Mouse (Mus musculus) retina, adult 2 months (tissue): ENCODE results near the gene Xrn1.
"Not testable (repeated sequence)": the region's sequence is repeated elsewhere in the genome, so short reads cannot be mapped to it uniquely, and the experiment has no call there.

ENCODE experiments used
- DNase-seq: peaks from one replicate; pipeline ENCODE4 v3.0.0-alpha.2; 2012; ENCODE audit warnings: low read depth, low spot score

Gene Xrn1

DNA sequence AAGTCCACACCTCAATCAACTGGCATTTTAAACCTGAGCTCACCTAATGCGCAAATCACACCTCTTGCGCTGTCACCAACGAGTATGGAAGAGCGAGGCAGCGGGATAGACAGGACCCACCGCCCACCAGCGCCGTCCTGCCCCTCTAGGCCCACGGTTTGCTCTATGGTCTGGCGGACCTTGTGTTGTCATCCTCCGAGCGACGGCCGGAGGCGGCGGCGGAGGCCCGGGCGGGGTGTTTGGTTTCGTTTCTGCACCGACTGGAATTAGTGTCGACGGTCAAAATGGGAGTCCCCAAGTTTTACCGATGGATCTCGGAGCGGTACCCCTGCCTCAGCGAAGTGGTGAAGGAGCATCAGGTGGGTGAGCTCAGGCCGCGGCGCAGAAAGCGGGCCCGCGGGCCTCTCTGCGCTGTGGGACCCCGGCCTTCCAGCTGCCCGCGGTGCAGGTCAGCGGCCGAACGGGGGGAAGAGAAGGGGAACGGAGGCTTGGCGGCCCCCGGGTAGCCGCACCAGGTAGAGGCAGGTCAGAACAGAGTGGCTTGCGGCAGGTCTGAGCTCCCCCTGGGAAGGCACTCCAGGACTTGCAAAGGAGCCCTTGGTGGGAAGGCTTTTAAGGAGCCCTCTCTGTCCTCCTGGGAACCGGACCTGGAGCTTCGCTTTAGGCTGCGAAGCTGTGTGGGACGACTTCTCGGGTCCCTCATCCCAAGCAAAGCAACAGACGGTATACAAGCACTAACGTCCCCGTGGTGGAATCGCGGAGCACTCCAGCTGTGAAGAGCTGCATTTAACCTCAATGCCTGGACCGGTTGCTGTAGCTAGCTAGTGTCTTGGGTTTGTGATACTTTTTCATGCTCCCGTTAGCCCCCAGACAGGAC lies at the start of gene Xrn1:
Gene Xrn1, plus strand, starts transcription at position 176 of the 877 bp plus-strand sequence.
- DNase-seq: peak; percentile 88

DNA sequence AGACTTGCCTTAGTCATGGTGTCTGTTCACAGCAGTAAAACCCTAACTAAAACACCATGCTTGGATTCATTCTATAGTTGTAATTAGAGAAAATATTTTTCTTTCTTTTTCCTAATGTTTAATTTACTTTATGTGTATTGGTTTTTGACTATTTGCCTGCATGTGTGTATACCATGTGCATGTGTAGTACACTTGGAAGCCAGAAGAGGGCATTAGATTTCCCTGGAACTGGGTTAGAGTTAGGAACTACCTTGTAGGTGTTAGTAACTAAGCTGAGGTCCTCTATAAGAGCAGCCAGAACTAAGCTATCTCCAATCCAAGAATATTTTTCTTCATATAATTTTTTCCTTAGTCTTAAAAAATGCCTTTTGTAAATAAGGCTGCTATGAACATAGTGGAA lies 21.7 kb upstream of the Xrn1 start:
- DNase-seq: no peak

DNA sequence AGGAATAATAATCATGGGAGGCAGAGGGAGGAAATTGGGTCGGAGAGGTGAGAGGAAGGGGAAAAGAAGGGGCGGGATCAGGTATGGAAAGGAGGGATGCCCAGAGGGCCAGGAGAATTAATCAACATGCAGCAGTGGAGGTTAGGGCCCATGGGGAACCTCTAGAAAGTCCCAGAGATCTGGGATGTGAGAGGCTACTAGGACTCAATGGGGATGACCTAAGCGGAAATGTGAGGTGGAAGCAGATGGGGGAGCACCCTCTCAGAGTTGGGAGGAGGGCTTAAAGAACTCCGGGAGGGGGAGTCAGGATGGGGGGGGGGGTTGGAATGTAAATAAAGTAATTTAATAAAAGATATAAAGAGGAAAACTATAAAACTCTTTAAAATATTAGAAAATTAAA lies 902 bp upstream of the Xrn1 start:
- no peak for DNase-seq

DNA sequence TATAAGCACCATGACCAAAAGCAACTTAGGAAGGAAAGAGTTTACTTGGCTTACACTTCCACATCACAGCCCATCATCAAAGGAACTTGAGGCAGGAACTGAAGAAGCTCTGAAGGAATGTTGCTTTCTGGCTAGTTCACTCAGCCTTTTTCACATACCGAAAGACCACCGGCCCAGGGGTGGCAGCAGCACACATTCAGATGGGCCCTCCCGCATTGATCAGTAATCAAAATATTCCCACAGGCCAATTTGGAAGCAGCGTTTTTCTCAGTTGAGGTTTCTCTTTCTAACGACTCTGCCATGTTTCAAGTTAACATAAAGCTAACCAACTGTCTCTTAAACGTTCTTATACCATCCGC lies 355 bp upstream of the Xrn1 start:
- DNase-seq: no peak

DNA sequence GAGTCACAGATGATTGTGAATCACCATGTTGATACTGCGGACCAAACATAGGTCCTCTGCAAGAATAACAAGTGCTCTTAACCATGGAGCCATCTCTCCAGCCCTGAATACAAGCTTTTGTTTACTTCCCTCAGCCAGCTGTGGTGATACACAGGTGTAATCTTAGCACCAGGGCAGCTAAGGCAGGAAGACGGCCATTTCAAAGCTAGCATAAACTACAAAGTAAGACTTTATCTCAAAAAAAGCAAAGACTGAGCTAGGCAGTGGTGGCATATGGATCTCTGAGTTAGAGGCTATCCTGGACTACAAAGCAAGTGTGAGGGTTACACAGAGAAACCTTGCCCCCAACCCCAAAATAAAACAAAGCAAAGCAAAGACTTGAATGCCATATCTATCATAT lies 3.1 kb downstream of the Xrn1 start:
- no peak for DNase-seq

- DNase-seq: no peak
Measured at GRCm38 (mm10) chr9:95958041-95958730, 3.6 kb downstream of the Xrn1 start.

GRCm38 (mm10) chr9:95958731-95959105 lies 4.2 kb downstream of the Xrn1 start:
- DNase-seq: not testable (repeated sequence)

DNA sequence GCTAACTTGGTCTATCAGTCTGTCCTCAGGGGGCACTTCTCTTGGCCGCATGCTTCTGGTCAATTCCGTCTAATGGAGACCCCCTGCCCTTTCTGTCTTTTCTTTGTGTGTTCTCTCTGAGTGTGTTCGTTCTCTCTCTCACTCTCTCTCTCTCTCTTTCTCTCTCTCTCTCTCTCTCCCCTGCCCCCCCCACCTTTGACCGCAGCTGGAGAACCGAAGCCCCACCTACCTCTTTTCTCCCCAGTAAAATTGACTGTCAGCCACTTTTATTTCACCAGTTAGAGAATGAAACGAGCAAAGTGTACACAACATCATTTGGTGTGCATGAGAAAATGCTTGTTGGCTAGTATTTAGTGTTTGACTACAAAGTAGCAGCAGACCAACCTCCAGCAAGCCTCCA lies 4.7 kb downstream of the Xrn1 start:
- DNase-seq: no peak

GRCm38 (mm10) chr9:95959732-95960428 lies 5.3 kb downstream of the Xrn1 start:
- no peak for DNase-seq

DNA sequence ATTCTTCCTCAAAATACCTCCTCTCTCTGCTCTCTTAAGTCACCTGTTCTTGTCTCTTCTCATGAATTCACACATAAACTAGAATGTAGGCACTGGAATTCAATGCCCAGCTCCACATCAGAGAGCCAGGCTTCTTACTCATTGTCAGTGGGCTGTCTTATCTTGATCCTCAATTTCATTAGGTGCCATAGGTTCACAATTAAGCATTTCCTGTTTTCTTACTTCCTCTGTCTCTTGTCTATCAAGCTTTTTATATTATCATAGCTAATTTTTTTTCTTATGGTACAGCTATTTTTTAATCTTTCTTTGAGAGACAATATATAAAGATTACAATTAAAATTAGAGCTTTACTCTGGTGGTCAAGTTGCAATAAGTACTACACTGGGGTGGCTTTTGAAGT lies 6.5 kb downstream of the Xrn1 start:
- DNase-seq: no peak

- DNase-seq: no peak
Measured at GRCm38 (mm10) chr9:95964037-95964436, 9.5 kb downstream of the Xrn1 start.

DNA sequence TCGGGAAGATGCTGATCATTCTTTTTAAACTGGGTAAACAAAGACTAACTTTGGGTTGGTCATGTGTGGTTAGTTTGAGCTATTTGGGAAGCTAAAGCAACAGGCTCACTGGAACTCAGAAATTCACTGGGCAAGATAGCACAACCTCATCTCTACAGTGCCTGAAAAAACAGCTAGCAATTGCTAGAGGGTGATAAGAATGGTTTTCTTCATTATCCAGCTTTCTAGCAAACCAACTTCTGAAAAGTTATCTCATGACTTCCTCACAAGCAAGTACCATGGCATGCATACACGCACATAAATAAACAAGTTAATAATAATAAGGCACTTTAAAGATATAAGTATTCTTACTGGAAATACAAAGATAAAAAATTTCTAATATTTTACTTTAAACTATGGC lies 23.7 kb downstream of the Xrn1 start:
- DNase-seq: no peak

DNA sequence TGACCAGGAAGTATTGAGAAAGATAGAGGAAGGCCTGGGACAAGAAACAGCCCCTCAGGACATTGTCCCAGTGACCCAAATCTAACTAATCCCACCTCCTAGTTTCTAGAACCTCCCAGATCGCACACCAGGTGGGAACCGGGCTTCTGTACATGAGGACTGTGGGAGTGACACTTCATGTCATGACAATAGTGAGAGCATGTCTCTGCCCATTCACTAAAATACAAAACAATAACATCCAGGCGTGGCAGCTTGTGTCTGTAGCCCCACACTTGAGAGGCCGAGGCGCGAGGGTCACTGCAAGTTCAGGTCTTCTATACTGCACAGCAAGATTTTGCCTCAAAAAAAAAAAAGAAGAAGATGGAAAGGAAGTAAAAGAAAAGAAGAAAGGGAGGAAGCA lies 25.3 kb downstream of the Xrn1 start:
- DNase-seq: no peak

GRCm38 (mm10) chr9:95992255-95992654 lies 37.7 kb downstream of the Xrn1 start:
- no peak for DNase-seq

GRCm38 (mm10) chr9:96004455-96004854 lies 49.9 kb downstream of the Xrn1 start:
- no peak for DNase-seq

DNA sequence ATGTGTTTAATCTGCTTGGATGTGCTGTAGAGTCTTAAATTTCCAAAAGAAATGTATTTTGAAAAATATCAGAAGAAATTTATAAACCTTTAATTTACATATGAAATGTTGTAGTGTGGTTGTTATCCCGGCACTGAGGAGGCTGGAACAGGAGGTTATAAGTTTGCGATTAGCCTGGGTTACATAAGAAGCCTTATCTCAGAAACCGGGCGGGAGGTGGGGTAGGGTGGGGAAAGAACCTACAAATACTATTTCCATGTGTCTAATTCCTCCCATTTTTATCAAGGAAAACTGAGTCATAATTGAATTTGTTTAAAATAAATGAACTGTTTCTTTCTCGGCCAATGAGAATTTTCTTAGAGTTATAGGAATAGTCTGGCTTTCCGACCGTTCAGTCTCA lies 56.1 kb downstream of the Xrn1 start:
- no peak for DNase-seq

GRCm38 (mm10) chr9:96023921-96024320 lies 69.4 kb downstream of the Xrn1 start:
- DNase-seq: no peak

GRCm38 (mm10) chr9:96027913-96028312 lies 73.4 kb downstream of the Xrn1 start:
- no peak for DNase-seq

- peak; percentile 2 for DNase-seq
Measured at GRCm38 (mm10) chr9:96028818-96029217, 74.3 kb downstream of the Xrn1 start.

- DNase-seq: no peak
Measured at GRCm38 (mm10) chr9:96029886-96030285, 75.3 kb downstream of the Xrn1 start.

DNA sequence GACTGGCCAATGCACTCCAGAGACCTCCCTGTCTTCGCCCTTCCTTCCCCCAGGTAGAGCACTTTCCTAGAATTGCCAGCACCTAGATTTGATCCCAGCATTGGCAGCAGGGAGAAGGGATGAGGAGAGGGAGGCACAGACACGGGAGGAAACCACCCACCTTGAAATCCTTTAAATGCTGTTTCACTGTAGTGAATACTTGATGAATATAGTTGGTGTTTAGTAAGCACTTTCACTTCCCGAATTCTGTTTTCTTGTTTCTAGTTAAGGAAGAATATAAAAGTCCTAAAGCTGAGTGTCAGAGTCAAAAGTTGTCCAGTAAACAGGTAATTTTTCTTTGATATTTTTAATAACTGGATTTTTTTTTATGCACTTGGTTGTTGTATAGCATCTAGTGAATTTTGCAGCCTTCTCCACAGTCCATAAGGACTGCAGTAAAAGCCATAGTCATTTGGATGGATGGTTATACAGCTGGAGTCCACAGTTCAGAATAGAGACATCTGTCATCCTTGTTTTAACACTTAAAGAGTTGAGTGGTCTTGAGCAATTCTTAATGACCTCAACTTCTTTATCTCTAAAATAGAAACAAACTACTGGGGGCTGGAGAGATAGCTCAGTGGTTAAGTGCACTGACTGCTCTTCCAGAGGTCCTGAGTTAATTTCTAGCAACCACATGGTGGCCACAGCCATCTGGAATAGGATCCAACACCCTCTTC lies 81.0 kb downstream of the Xrn1 start:
- DNase-seq: no peak

- no peak for DNase-seq
Measured at GRCm38 (mm10) chr9:96044214-96044613, 89.7 kb downstream of the Xrn1 start.
